ENCODE assay signal across 14 mouse cellular contexts in the genomic region with DNA sequence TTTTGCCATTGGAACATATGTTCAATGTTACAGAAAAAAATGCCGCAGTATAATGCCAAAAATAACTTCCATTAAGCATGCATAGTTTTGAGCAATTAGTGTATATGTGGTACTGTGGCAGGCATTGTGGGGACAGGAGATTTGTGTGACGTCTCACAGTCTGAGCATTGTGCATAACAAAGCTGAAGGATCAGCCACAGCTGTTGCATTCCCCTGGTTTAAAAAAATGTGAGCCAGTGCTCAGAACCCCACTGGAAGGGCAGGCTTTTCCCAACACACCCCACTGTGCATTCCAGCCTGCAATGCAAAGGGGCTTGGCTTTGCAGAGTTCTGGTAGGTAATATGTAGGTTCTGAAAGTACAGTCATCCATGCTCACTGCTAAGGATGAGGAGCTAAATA.
A peak's percentile ranks its signal among the peaks of the same experiment; 100 is the strongest.
DNase-seq lines count a peak whose midpoint lies in the region; ATAC-seq and TF ChIP-seq lines count a peak whose summit lies in the region.
"Had no signal": no experiment of that assay in that cellular context is flagged by ENCODE, and none has a peak within 500 bp of the region (broad histone marks: within the 10 kb centered on the region; RNA-seq: fewer than 3 reads in every experiment).

No protein-coding gene starts in this region.

- 55% methylated on average over 2 of the region's 2 CpGs for WGBS in kidney, embryonic 16.5 days
- 17% methylated on average over 2 of the region's 2 CpGs for WGBS in embryonic facial prominence, embryonic 15.5 days
- 71% methylated on average over 2 of the region's 2 CpGs for WGBS in heart, adult 2 months

- DNase-seq in kidney, postnatal 10 days, result no peak
- peak; percentile 23 for DNase-seq in Muller cell, postnatal 12 days (ENCODE audit: inconsistent ontology term)
- DNase-seq in ovary, postnatal 14 days (ENCODE audit: low spot score), result no peak
- no peak for DNase-seq in heart, adult 2 months
- DNase-seq: adrenal gland, postnatal 36 days; cerebellum, adult 11 months; heart, postnatal 14 days; liver, embryonic 13.5 days; lung, postnatal 4 days had no signal

- no peak for TF ChIP-seq POLR2A in ES-Bruce4 (IDR thresholded peaks at IDR 0.05; ENCODE audit: insufficient read depth, low read length)
- no peak for TF ChIP-seq POLR2A in heart, adult 2 months (IDR thresholded peaks at IDR 0.05; ENCODE audit: insufficient read depth, low read depth, low read length)

- no peaks in the 10 kb centered on the region for H3K79me2 ChIP-seq in heart, adult 2 months (replicated peaks; ENCODE audit: control insufficient read depth, insufficient read depth, low read length)

- no peak overlapping the region for H3K9ac ChIP-seq in kidney, embryonic 16.5 days (replicated peaks; ENCODE audit: low read length)
- no peak overlapping the region for H3K9ac ChIP-seq in ES-Bruce4 (ENCODE audit: low read depth, poor library complexity, severe bottlenecking)
- H3K9ac ChIP-seq in embryonic facial prominence, embryonic 15.5 days, result no peak overlapping the region
- H3K9ac ChIP-seq in heart, adult 2 months (ENCODE audit: low read depth, low read length), result no peak overlapping the region
- H3K9ac ChIP-seq: liver, embryonic 13.5 days had no signal

- no peaks in the 10 kb centered on the region for H3K27me3 ChIP-seq in kidney, embryonic 16.5 days (ENCODE audit: insufficient read depth, low read length)
- H3K27me3 ChIP-seq in ES-Bruce4 (ENCODE audit: control insufficient read depth, insufficient read depth, low read length, poor library complexity, severe bottlenecking), result no peaks in the 10 kb centered on the region; the same call in 1 of the 2 replicates
- H3K27me3 ChIP-seq in embryonic facial prominence, embryonic 15.5 days, result no peaks in the 10 kb centered on the region
- H3K27me3 ChIP-seq in heart, adult 2 months (ENCODE audit: control insufficient read depth, insufficient read depth, low read length), result no peaks in the 10 kb centered on the region
- H3K27me3 ChIP-seq: CH12.LX; liver, embryonic 13.5 days had no signal

- peak overlapping the region; percentile 37 for H3K27ac ChIP-seq in kidney, embryonic 16.5 days (ENCODE audit: low read length)
- H3K27ac ChIP-seq in ES-Bruce4 (ENCODE audit: insufficient read depth, low read length), result no peak overlapping the region
- no peak overlapping the region; the same call in 1 of the 2 replicates for H3K27ac ChIP-seq in embryonic facial prominence, embryonic 15.5 days (replicated peaks)
- no peak overlapping the region for H3K27ac ChIP-seq in heart, adult 2 months
- H3K27ac ChIP-seq: liver, embryonic 13.5 days had no signal

- H3K4me3 ChIP-seq in kidney, embryonic 16.5 days (ENCODE audit: low read length), result no peak overlapping the region
- H3K4me3 ChIP-seq in ES-Bruce4 (ENCODE audit: low read depth, low read length), result no peak overlapping the region
- no peak overlapping the region for H3K4me3 ChIP-seq in embryonic facial prominence, embryonic 15.5 days (replicated peaks)
- H3K4me3 ChIP-seq in heart, adult 2 months, result no peak overlapping the region
- H3K4me3 ChIP-seq: liver, embryonic 13.5 days had no signal

- no peak overlapping the region for H3K4me2 ChIP-seq in kidney, embryonic 16.5 days (replicated peaks; ENCODE audit: low read depth, low read length)
- no peak overlapping the region for H3K4me2 ChIP-seq in embryonic facial prominence, embryonic 15.5 days (replicated peaks)
- H3K4me2 ChIP-seq: liver, embryonic 13.5 days had no signal

- H3K36me3 ChIP-seq in kidney, embryonic 16.5 days (ENCODE audit: insufficient read depth, low read length), result no peaks in the 10 kb centered on the region
- no peaks in the 10 kb centered on the region for H3K36me3 ChIP-seq in ES-Bruce4 (ENCODE audit: control insufficient read depth, insufficient read depth, low read length, poor library complexity, severe bottlenecking)
- no peaks in the 10 kb centered on the region for H3K36me3 ChIP-seq in embryonic facial prominence, embryonic 15.5 days
- no peaks in the 10 kb centered on the region for H3K36me3 ChIP-seq in heart, adult 2 months (ENCODE audit: control insufficient read depth, insufficient read depth, low read length)
- H3K36me3 ChIP-seq: liver, embryonic 13.5 days had no signal

- intact Hi-C loops in heart, adult 2 months (cut with DNase I), result loop anchor here (10.0 kb wide), 1 partner anchor 389 kb away; no protein-coding TSS in a partner anchor

- H3K9me3 ChIP-seq in kidney, embryonic 16.5 days (ENCODE audit: low read length), result no peaks in the 10 kb centered on the region
- no peaks in the 10 kb centered on the region for H3K9me3 ChIP-seq in ES-Bruce4 (replicated peaks; ENCODE audit: control insufficient read depth, insufficient read depth, low read length, poor library complexity, severe bottlenecking)
- H3K9me3 ChIP-seq in embryonic facial prominence, embryonic 15.5 days (replicated peaks), result no peaks in the 10 kb centered on the region
- H3K9me3 ChIP-seq: liver, embryonic 13.5 days had no signal

- peaks cover 14% of the 10 kb centered on the region for H3K4me1 ChIP-seq in kidney, embryonic 16.5 days (ENCODE audit: insufficient read depth, low read length)
- no peaks in the 10 kb centered on the region for H3K4me1 ChIP-seq in ES-Bruce4 (ENCODE audit: control insufficient read depth, insufficient read depth, low read length)
- peaks cover 12% of the 10 kb centered on the region for H3K4me1 ChIP-seq in embryonic facial prominence, embryonic 15.5 days
- H3K4me1 ChIP-seq in heart, adult 2 months (ENCODE audit: control insufficient read depth, insufficient read depth, low read length), result no peaks in the 10 kb centered on the region
- H3K4me1 ChIP-seq: liver, embryonic 13.5 days had no signal

- TF ChIP-seq EP300 in ES-Bruce4 (IDR thresholded peaks at IDR 0.05; ENCODE audit: insufficient read depth, low read depth, low read length), result 0 out of 2 replicates have a peak, but pooled peaks have one; percentile 63
- TF ChIP-seq EP300 in heart, adult 2 months (IDR thresholded peaks at IDR 0.05; ENCODE audit: insufficient read depth, low read depth, low read length), result no peak

- ATAC-seq in kidney, embryonic 16.5 days (ENCODE audit: low FRiP score, low TSS enrichment), result peak; percentile 85; the same call in 1 of the 2 replicates
- ATAC-seq in embryonic facial prominence, embryonic 15.5 days (ENCODE audit: insufficient number of reproducible peaks, low FRiP score, low TSS enrichment, low read depth), result peak; percentile 77
- ATAC-seq: inflammation-experienced regulatory T-cells, adult 6 months had no signal

- no peak for TF ChIP-seq CTCF in ES-Bruce4 (IDR thresholded peaks at IDR 0.05; ENCODE audit: low read depth, low read length)
- no peak for TF ChIP-seq CTCF in heart, adult 2 months (IDR thresholded peaks at IDR 0.05)
